Mouse (Mus musculus) induced T-regulatory cell, adult 2 months (primary cell): Measurements from ENCODE around the gene Nutm2.
"Not testable (repeated sequence)": the region's sequence is repeated elsewhere in the genome, so short reads cannot be mapped to it uniquely, and the experiment has no call there.

Source experiments
- DNase-seq: peaks from one replicate; pipeline ENCODE4 v3.0.0-alpha.2; 2012; ENCODE audit warnings: low read depth

Gene Nutm2

DNA sequence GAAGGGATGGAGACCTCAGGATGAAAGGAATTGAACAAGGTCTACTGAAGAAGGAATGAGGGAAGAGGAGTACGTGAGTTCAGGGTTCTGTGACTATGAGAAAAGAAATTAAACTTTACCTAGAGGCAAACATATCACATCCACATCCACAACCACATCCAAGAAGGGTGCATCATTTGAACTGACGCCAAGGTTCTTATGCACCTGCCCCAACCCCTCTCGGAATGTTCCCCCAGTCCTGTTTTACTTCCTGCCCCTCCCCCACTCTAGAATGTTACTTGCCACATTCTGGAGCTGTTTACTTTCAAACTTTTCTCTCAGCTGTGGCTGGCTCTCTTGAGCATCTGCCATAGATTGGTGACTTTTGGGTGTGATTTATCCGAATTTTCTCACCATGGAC, at the start of gene Nutm2:
Gene Nutm2, plus strand, starts transcription at position 301 of the 400 bp plus-strand sequence.
- no peak for DNase-seq

DNA sequence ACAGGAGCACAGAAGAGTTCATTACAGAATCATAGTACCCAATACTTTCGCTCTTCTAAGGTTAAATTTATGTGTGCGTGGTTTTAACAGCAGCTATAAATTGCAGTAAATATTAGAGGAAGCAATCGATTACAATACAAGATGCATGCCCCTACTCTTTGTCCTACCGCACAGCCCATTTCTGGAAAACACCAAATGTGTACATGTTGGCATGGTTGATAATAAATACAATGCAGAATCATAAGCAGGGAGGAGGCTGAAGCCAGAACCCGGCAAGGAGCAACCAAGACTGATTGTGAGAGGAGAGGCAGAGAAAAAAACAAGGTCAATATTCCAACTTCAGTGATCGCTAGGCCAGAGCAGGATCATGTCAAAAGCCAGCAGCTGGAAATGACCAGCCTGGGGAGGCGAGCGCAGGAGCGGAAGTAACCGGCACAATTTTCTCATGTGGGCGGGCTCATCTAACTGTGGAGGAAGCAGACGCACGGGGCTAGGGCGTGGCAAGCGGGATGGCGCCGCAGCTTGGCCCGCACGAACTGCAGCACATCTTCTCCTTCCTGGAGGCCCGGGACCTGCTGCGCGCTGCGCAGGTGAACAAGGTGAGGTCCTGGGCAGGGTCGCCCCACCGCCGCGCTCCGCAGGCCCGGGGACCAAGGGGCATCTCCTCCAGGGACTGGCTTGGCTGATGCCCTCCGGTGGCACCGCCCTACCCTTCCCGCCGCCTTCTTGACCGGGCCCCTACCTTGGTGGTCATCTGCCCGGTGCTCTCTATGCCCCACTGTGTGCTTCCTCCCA, 49.5 kb upstream of the Nutm2 start, which contains the start of gene Fbxw17:
Gene Fbxw17, plus strand, starts transcription at position 476 of the 795 bp plus-strand sequence.
- DNase-seq, result peak; percentile 81

DNA sequence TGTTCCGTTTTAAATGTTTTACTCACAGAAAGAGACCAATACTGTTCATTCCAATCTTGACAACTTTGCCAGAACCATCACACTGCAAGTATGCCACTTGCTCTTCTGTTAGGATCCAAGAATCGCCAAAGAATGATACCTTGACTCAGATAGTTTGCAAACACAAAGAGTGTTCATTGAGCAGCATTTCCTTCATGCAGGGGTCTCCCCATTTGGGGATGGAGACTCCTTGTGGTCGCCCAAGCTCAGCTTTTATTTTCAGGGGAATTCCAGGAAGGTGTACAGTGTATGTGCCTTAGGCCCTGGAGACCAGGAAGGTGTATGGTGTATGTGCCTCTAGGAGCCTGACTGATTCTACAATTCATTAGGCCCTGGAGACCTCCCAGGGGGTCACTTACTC, 48.7 kb upstream of the Nutm2 start:
- peak; percentile 38 for DNase-seq

DNA sequence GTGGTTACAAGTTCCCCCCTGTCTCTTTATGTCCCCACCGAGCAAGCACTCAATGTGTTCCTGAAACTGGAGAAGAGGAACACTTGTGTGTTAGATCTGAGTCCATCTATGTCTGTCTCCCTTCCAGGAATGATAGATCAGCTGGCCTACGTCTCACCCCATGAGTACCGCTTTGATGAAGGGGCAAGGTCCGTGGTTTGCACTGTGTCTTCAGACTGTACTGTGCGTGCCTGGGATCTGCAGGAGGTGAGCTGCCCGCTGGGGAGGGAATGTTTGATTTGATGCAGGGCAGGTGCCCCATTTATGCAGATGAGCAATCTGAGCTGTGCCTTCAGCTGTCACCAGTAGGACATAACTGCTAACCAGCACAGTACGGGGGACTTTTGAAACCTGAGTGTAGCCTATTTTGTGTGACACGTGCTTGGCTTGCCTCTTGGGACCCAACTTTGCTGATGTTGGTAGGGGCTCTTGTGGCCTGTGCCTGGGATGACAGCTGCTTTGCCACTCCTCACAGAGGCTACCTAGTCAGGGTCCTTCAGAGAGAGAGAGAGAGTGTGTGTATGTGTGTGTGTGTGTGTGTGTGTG, 43.4 kb upstream of the Nutm2 start:
- no peak for DNase-seq

DNA sequence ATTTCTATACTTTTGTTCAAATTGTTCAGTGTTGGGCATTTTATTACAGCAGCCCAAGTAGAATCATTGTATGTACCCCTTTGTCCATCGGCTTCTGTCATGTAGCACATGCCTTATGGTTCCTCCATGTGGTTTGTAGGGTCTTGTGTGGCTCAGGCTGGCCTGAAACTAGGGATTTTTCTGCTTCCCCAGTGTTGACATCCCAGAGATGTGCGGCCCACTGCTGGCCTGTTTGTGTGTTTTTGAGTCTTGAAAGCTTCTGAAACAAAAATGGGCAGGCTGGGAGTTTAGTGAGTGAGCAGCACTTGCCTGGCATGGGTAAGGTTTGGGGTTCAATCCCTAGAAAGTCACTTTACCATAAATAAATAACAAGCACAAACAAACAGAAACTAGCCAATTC, 42.6 kb upstream of the Nutm2 start:
- DNase-seq, result no peak

DNA sequence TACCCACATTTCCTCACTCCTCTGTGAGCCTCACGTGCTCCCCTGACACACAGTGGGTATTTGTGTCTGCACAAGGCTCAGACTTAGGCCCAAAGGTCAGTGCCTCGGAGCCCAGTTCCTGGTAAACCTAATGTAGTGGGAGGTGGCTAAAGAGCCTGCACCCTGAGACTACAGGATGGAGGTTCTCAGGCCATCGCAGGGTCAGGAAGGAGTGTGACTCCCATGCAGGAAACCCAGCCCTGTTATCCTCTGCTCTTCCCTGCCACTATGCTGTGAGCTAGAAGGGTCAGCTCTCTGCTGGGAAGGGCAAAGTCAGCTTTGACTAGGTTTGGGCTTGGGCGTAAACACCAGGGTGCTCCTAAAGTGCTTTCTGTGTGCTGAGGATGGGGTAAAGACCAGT, 40.4 kb upstream of the Nutm2 start:
- DNase-seq, result no peak

DNA sequence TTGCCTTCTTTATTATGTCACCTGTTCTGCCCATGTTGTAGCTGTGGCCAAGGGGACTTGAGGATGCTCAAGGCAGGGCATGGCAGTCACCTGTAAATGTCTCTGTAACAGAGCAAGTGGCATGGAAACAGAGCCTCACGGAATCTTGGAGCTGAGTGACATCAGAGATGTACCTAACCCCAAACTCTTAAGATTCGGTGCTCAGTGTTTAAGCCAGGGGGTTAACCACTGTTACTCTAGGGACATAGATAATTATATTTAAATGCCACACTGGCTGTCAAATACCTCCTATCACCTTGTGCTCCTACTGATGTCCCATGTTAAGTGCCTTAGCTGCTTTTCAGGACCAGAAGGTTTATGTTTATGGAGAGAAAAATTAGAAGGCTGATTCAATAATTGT, 23.3 kb upstream of the Nutm2 start, which contains the start of gene Gm47429:
Gene Gm47429, minus strand, starts transcription at position 101 of the 400 bp plus-strand sequence.
- DNase-seq, result no peak

DNA sequence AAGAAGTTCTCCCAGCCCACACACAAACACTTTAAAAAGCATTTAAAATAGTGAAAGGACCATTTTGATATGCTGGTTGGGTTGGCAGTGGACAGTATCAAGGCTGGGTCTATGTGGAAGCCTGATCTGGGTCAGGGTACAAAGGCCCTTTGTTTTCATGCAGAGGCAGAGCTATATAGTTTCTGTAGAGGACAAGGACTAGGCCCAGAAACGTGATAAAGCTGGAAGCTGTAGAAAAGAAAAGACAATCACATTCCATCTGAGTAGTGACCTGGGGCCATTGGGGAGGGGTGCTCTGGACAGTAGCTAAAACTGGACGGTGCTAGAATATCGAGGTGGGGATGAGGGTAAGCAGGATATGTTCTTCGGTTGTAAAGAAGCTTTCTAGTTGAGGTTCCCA, 21.8 kb upstream of the Nutm2 start:
- no peak for DNase-seq

DNA sequence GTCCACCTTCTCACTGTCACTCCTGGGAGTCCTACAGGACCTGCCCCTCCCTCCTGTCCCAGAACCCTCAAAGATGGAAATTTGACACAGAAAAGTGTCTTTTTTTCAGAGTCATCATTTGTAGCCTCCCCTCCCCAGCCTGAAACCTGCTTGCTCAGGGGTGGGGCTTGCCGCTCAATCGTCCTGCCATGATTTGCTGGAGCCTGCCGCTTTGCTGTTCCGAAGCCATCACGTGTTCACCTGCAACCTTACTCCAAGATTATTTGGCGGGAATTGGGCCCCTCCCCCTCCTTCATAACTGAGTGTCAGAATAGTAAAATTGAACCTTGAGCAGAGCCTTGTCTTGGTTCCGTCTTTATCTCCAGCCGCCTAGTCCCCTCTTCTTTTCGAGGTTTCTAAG, 14.8 kb upstream of the Nutm2 start:
- DNase-seq, result not testable (repeated sequence)

DNA sequence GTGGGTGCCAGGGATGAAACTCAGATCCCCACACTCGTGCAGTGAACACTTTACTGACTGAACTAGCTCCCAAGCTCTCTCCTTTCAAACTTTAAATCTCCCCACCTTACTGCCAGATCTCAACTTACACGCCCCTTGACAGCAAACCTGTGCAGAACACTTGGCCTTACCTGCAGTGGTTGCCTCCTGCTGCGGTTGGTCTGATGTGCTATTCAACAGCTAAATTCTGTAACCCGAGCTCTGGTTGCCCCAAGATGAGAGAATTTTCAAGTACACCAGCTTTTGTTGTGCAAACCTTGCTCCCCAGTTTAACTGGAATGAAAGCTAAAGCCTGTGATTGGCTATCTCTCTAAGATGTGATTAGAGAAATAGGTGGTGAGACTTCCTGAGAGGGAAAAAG, 13.7 kb upstream of the Nutm2 start:
- DNase-seq, result no peak

DNA sequence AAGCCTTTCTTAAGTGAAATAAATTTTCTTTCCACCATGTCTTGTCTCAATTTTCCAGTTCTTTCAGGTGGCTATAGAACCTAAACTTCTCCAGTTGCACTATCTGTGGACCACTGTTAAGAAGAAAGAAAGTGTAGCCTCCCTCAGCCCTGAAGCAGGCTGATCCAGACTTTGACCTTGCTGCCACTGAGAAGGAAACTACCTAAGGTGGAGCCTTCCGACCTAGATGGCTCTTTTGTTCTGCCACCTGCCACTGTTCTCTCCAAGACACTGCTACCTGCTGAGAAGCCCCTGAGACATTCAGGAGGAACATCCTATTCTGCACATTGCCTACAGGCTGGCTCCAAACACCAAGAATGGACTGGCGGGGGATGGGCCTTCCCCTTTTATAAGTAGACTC, 6.7 kb upstream of the Nutm2 start:
- not testable (repeated sequence) for DNase-seq

DNA sequence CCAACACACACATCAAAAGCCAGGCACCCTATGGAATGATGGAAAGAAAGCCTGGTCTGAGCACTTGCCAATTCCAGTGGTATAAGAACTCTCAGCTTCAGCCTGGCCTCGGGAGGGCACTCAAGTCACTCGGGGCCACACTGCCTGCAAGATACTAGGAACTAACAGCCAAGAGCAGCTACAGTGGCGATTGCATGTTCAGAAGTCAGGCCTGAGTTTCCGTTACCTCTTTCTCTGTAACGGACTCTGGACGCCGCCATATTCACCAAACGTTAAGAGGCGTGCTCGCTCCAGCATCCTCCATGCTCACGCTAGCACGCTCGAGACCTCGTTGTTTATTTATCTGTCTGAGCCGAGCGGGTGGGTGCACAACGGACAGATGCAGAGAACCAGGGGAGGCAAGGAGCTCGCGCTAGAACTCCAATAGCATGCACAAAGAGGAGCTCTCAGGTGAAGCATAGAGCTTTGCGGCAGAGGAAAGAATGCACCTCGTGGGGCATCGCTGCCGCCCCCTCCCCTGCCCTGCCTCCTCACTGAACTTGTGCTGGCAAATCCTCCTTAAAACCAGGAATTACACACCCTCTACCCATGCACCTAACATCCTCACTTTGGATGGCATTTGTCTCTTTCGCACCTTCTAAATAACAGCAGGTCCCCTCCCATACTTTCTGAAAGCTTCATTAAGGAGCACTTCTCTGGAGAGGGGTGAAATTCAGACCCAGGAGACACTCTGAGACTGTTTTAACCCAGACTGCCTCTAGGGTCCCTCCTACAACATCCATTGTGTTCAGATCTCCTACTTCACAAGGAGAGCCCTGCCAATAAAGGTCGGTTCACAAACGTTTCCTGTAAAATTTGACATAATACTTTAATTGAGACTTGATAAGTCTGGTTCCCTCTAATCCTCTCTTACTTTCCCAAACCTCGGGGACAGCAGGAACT, 2.2 kb upstream of the Nutm2 start:
- DNase-seq, result no peak

DNA sequence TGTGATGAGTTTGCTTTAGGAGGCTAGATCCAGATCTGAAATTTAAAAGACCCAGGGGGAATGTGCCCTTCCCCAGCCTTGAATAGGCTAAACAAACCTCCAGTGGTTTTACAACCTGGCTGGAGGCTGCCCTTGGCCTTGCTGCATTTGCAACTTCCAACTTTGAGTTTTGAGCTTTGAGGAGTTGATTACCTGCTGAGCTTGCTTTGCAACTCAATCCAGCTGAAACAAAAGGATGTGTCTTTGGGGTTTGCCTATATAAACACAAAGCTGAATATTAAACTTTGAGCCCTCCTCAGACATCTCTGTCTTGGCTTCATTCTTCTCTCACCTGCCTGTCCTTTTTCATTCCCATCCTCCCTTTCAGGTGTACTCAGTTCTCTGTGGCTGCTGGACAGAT, 21.4 kb downstream of the Nutm2 start:
- DNase-seq, result not testable (repeated sequence)

DNA sequence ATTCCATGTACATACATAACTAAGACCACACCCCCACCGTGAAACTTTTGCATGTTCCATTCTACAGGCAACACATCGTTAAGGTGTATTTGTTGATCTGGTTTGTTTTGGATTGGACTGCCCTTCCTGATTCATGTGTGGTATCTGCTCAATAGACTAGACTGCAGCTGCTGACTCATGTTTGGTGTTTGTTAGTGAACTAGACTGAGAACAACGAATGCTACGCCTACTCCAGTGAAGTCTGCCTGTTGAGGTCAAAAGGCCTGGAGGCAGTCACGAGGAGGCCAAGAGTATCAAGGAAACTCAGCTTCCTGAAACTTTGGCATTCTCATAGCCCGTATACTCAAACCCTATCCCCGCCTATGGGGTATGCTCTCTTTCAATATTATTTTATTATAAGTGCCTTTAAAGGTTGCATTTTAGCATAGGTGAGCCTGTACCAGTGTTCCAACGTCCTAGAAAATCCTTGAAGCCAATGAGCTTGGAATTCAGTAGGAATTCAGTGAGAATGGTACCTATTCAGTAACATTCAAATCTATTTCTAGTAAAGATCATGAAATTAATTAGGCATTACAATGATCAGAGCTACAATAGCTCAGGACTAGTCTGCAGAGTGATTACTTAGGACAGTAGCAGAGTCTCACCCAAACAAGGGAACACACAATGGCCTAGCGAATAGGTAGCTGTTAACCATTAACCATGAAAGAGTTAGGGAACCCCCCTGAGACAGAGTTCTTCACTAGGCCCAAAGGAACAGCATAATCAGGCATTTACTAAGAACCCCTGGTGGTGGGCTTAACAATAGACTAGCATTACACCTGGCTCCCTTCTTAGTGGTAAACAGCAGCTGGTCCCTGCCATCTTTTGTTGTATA, 43.6 kb downstream of the Nutm2 start:
- not testable (repeated sequence) for DNase-seq
